Mouse (Mus musculus): Measurements from ENCODE around the gene Fryl.

Gene Fryl

DNA sequence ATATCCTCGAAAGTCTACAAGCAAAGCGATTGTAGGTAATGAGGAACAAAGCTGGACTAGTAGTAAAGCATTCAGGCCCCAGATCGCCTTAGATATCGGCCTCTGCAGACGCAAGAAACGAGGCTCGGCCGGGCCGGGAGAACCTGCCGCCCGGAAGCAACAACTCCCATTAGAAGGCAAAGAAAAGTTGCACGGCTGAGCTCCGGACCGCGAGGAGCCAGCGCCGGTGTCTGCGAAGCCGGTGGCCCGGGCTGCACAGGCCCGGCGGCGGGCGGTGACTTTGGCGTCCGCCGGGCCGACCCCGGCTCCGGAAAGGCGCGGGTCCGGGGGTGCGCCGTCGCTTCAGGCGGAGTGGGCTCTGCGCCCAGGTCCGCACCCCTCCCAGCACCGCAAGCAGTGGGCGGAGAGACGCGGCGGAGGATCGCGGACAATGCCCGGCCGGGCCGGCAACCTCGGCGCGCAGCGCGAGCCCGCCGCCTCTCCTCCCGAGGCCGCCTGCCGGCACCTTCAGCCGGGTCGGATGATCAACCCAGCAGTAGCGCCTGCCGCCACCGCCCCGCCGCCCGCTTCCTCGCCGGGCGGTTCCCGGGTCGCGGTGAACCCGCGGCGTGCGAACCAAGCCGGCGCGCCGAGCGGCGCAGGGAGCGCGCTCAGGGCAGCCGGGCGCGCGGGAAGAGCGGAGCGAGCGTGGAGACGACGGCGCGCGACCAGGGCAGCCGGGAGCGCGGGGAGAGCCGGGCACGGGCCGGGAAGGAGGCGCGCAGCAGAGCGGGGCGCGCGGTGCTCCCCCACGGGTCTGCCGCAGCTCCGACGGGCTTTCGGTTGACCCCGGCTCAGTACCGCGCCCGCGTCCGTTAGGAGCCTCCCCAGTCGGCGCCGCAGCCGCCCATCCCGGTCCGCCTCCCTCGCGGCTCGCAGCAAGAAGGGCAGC lies 833 bp downstream of the Fryl start:
- DNase-seq (ENCODE audit: low spot score): peak; percentile 58

- peak; percentile 42 for DNase-seq (ENCODE audit: low spot score)
These were observed 1.8 kb downstream of the Fryl start for GRCm38 (mm10) chr5:73254660-73255059.

GRCm38 (mm10) chr5:73252739-73253138 lies 3.7 kb downstream of the Fryl start:
- no peak for DNase-seq (ENCODE audit: low spot score)

- DNase-seq (ENCODE audit: low spot score): no peak
These were observed 7.1 kb downstream of the Fryl start for GRCm38 (mm10) chr5:73249341-73249740.

DNA sequence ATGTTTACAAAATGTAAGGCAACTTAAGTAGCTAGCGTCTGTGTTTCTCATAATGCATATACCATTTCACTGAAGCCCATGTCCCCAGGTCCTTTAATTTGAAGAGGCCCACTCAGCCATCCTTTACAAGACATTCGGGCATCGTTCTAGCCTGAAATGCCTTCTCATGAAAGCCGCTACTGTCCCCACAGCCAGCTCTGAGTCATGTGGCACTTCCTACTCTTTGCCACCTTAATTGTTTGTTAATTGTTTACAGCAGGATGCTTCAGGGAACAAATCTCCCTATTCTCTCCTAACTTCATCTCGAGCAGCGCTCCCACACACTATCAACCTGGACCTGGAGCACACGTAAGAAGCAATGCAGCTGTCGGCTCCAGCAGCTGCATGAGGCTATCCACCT lies 8.2 kb downstream of the Fryl start:
- no peak for DNase-seq (ENCODE audit: low spot score)

GRCm38 (mm10) chr5:73246414-73246813 lies 10.0 kb downstream of the Fryl start:
- DNase-seq (ENCODE audit: low spot score): no peak

GRCm38 (mm10) chr5:73244403-73244802 lies 12.0 kb downstream of the Fryl start:
- DNase-seq (ENCODE audit: low spot score): no peak

GRCm38 (mm10) chr5:73241966-73242365 lies 14.5 kb downstream of the Fryl start:
- DNase-seq (ENCODE audit: low spot score): no peak

DNA sequence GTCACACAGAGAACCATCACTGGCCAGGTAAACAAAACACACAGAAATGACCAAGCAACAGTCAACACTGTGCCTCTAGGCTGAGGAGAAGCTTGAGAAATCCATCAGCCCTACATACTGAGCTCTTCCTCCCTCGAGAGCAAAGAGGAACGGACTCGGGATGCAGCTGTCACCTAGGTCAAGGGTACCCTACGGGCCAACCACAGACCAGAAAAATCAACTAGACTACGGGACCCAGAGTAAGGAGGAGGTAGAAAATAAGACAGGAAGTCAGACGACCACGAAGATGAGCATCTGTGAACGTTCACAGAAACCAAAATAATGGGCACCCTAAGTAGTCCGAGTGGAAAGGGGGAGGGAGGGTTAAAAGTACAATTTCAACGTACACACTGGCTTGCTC lies 15.1 kb downstream of the Fryl start:
- peak; percentile 55 for DNase-seq (ENCODE audit: low spot score)

DNA sequence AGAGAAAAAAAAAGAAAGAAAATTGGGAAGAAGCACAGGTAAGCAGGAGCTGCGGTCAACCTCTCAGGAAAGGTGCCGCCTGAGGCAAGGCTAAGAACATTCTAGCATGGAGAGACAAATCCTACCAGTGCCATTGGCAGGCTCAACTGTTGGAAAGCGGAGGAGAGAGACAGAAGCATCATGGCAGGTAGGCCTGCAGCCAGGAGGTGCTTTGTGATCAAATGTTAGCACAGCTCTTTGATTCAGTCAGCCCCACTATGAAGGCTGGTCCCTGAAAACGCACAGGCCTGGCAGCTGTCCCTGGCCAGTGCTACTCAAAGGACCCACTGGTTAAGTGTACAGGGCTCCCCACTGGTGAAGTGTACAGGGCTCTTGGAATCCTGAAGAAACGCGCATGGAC lies 16.0 kb downstream of the Fryl start:
- no peak for DNase-seq (ENCODE audit: low spot score)

DNA sequence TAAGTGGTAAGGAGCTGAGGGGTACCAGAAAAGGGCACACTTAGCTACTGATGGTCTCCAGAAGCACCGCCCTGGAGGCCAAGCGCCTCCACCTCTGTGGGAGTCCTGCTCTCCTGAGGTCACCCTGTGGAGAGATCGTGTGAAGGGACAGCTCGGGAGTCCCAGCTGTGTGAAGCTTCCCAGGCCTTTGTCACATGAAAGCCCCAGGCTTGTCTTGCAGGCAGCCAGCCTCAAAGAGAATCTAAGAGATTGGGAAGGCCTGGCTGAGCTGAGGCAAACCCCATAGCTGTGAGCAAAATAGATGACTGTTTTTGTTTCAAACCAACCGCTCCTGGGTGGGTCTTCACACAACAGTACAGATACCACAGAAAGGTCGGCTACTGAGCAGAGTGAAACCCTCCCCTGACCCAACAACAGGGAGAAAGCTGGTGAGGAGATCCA lies 19.5 kb downstream of the Fryl start:
- DNase-seq (ENCODE audit: low spot score): peak; percentile 32

DNA sequence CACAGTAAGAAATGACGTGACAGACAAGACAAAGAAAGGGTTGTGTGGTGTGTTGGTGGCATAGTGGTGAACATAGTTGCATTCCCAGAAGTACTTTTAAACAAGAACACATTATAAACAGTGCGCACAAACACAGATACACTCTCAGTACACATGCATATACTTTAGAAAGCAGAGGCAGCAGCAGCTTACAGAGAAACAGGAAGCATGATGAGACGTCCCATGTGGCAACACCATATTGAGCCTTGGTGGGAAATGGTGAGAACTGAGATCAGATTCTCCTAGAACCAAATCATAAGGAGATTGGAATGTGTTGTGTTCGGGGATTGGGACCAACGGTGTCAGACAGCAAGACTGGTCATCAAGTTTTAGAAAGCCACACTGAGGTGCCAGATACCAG lies 21.2 kb downstream of the Fryl start:
- no peak for DNase-seq (ENCODE audit: low spot score)

DNA sequence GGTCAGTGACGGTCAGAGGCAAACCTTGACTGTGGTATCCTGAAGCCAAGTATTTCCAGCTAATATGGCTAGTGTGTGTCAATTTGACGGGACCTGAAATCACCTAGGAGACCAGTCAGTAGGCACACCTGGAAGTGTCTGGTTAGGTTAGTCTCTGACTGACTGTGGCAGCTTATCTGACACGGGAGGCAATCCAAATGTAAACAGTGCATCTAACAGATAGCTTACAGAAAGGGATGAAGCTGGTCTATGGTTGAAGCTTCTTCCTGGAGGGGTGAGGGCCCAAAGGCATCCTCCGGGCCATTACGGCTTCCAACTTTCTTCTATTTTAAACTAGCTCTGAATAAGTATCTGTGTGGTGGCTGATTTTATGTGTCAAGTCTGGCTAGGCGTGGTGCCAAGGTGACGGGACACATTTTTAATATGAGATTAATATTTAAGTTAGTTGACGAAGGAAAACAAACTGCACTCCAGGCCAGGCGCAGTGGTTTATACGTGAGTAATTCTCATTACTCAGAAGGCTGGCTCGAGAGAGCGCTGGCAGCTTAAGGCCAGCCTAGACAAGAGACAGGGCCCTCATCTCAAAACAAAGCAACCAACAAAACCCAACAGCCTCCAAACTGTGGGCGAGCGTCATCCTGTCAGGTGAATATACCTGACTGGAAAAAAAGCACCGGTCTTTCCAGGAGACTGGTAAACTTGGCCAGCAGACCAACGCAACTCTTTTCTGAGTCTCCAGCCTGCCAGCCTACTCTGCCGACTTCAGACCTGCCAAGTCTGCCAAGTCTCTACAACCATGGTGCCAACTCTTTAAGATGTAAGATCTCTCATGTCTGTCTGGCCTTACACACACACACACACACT lies 23.2 kb downstream of the Fryl start:
- DNase-seq (ENCODE audit: low spot score): no peak

DNA sequence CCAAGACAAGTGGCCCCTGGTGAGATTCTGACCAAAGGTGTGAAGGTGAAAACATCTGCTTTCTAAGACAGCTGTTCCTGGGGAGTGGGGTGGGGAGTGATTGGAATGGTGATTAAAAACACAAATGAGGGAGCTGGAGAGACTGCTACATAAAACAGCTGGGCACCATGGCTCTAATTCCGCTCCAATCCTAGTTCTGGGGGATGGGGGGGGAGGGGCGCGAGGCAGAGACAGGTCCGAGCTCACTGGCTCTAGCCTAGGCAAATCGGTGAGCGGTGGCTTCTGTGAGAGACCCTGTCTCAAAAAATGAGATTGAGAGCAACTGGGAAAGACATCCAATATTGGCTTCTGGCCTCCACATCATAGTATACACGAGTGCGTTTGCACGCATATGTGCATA lies 24.2 kb downstream of the Fryl start:
- no peak for DNase-seq (ENCODE audit: low spot score)

- no peak for DNase-seq (ENCODE audit: low spot score)
These were observed 24.6 kb downstream of the Fryl start for GRCm38 (mm10) chr5:73231835-73232234.

GRCm38 (mm10) chr5:73230171-73230570 lies 26.2 kb downstream of the Fryl start:
- no peak for DNase-seq (ENCODE audit: low spot score)

GRCm38 (mm10) chr5:73229467-73229866 lies 27.0 kb downstream of the Fryl start:
- no peak for DNase-seq (ENCODE audit: low spot score)

DNA sequence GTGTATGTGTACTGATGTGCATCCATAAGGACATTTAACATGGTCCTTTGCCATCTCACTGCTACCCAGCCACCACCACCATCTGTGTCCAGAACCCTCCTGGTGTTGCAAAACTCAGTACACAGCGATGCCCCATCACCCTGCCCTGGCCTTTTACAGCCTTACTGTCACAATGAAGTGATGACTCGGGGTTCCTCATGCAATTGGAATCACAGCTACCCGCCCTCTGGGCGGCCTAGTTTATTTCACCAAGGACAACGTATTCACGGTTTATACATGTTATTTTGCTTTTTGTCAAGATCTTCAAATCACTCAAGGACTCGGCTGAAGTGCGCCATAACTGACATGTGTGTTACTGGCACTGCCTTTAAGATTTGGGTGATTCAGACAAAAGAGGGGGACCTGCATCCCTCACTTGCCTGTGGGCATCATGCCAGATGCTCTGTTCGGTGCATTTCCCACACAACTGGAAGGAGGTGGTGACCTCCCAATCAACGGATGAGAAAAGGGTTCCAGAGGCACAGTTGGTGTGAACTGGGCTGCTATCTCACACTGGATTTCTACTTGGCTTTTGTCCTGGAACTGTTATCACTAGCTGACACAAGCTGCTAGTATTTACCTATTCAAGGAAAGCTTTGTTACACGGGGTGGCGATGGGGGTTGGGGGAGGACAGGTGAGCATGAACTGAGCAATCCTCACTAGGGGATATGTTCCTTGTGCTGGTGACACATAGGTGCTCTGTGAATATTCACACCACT lies 27.9 kb downstream of the Fryl start:
- no peak for DNase-seq (ENCODE audit: low spot score)

- no peak for DNase-seq (ENCODE audit: low spot score)
These were observed 28.8 kb downstream of the Fryl start for GRCm38 (mm10) chr5:73227518-73228101.

DNA sequence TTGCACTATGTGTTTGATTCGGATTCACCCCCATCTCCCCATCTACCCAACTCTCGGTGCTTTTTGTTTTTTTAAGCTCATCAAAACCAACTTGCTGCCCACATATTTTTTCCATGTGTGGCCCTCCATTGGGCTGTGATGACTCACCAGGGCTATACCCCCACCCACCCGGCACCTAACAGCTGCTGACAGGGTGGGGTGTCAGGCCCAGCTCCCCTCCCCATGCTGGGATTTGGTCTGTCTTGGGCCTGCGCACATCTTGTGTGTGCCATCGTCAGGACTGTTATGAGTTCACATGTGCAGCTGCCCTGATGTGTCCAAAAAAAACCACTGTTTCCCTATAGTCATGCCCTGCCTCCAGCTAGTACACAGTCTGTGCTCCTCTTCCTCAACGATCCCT lies 33.4 kb downstream of the Fryl start:
- DNase-seq (ENCODE audit: low spot score): no peak

DNA sequence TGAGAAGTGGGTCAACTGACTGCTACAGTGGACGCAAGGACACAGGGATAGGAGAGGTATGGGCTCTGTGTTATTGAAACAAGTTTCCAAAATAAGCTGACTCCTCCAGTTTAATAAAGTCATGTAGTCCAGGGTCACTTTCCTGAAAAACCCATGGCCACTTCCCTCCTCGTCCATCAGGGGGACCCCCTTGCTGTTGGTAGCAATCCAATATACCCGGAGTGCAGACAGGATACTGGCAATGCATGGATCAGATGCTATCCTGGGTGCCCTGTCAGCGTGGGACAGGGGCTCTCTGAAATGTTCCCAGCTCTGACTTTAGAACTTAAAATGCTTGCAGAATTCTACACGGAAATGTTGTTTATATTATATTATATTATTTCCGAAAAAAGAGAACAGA lies 34.0 kb downstream of the Fryl start:
- DNase-seq (ENCODE audit: low spot score): no peak

DNA sequence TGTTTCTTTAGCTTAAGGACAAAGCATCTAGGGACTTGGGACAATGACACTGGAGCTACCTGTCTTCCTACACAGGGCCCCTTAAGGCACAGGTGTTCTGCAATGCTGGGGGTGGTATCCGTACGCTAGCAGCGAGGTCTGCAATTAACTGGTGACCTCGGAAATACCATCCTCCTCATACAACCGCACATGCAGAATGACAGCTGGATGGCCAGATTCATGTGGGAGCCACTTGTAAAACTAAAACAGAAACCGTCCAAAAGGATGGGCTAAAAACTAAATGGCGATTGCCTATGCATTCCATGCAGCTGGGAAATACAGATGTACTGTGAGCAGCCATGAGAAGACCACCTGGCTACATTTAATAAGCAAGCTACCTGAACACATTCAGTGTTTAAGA lies 34.6 kb downstream of the Fryl start:
- no peak for DNase-seq (ENCODE audit: low spot score)
